Mouse (Mus musculus): ENCODE results near the gene Uggt1. TPM values are rescaled to one million over a fixed set of nuclear protein-coding genes. Genes with fewer than 3 reads are reported as not detected.

Uggt1 gene
- total RNA-seq, 2 experiments from 2014 or later = 94.4 to 118 TPM

GRCm38 (mm10) chr1:36118958-36119357 lies 125.6 kb downstream of the Uggt1 start:
- no peak for ATAC-seq (replicated peaks; ENCODE audit: poor library complexity)

- no peak; the same call in 1 of the 2 replicates for ATAC-seq (replicated peaks; ENCODE audit: poor library complexity)
Measured at GRCm38 (mm10) chr1:36118061-36118685, 126.3 kb downstream of the Uggt1 start.

- no peak for ATAC-seq (replicated peaks; ENCODE audit: poor library complexity)
Measured at GRCm38 (mm10) chr1:36116488-36116887, 128.0 kb downstream of the Uggt1 start.

- ATAC-seq (replicated peaks; ENCODE audit: poor library complexity) = no peak
Measured at GRCm38 (mm10) chr1:36114844-36115243, 129.7 kb downstream of the Uggt1 start.

- no peak; the same call in 1 of the 2 replicates for ATAC-seq (replicated peaks; ENCODE audit: poor library complexity)
Measured at GRCm38 (mm10) chr1:36113670-36114069, 130.8 kb downstream of the Uggt1 start.

GRCm38 (mm10) chr1:36112665-36113064 lies 131.9 kb downstream of the Uggt1 start:
- no peak for ATAC-seq (replicated peaks; ENCODE audit: poor library complexity)

- ATAC-seq (replicated peaks; ENCODE audit: poor library complexity) = no peak
Measured at GRCm38 (mm10) chr1:36109987-36110386, 134.5 kb downstream of the Uggt1 start.

GRCm38 (mm10) chr1:36105917-36106706 lies 138.4 kb downstream of the Uggt1 start:
- no peak for ATAC-seq (replicated peaks; ENCODE audit: poor library complexity)

GRCm38 (mm10) chr1:36100371-36100770 lies 144.1 kb downstream of the Uggt1 start:
- ATAC-seq (replicated peaks; ENCODE audit: poor library complexity) = no peak

GRCm38 (mm10) chr1:36098432-36098831 lies 146.1 kb downstream of the Uggt1 start:
- no peak for ATAC-seq (replicated peaks; ENCODE audit: poor library complexity)

GRCm38 (mm10) chr1:36095423-36096272 lies 148.9 kb downstream of the Uggt1 start:
- ATAC-seq (replicated peaks; ENCODE audit: poor library complexity) = peak; percentile 62

GRCm38 (mm10) chr1:36093741-36094140 lies 150.8 kb downstream of the Uggt1 start:
- ATAC-seq (replicated peaks; ENCODE audit: poor library complexity) = no peak

GRCm38 (mm10) chr1:36091246-36091645 lies 153.3 kb downstream of the Uggt1 start:
- peak; percentile 71 for ATAC-seq (replicated peaks; ENCODE audit: poor library complexity)

- peak; percentile 7 for ATAC-seq (replicated peaks; ENCODE audit: poor library complexity)
Measured at GRCm38 (mm10) chr1:36090722-36091110, 153.8 kb downstream of the Uggt1 start.

Other genes with a start within 250 kb of the Uggt1 start
- gene Hs6st1, start 176.3 kb downstream of the Uggt1 start, total RNA-seq (2015) = 12.6 and 17.7 TPM in 2 replicates
- gene Hs6st1, start 176.3 kb downstream of the Uggt1 start, total RNA-seq (2017) = 7.3 and 10.0 TPM in 2 replicates
- gene Neurl3, start 30.0 kb upstream of the Uggt1 start, total RNA-seq (2015) = 8.5 and 11.4 TPM in 2 replicates
- 14.4 and 15.9 TPM in 2 replicates for gene Neurl3, start 30.0 kb upstream of the Uggt1 start, total RNA-seq (2017)
- gene Arid5a, start 63.0 kb upstream of the Uggt1 start, total RNA-seq (2015) = 13.2 and 13.8 TPM in 2 replicates
- 24.9 and 29.5 TPM in 2 replicates for gene Arid5a, start 63.0 kb upstream of the Uggt1 start, total RNA-seq (2017)
- gene Kansl3, start 124.5 kb upstream of the Uggt1 start, total RNA-seq (2015) = 14.0 and 15.1 TPM in 2 replicates
- 31.7 and 46.5 TPM in 2 replicates for gene Kansl3, start 124.5 kb upstream of the Uggt1 start, total RNA-seq (2017)
- not detected in 2 replicates for gene Fer1l5, start 127.6 kb upstream of the Uggt1 start, total RNA-seq (2015)
- gene Fer1l5, start 127.6 kb upstream of the Uggt1 start, total RNA-seq (2017) = 0.04 and 0.30 TPM in 2 replicates
- 17.0 and 23.0 TPM in 2 replicates for gene Lman2l, start 200.6 kb upstream of the Uggt1 start, total RNA-seq (2015)
- 6.5 and 7.1 TPM in 2 replicates for gene Lman2l, start 200.6 kb upstream of the Uggt1 start, total RNA-seq (2017)
- 10.0 and 12.1 TPM in 2 replicates for gene Cnnm4, start 226.9 kb upstream of the Uggt1 start, total RNA-seq (2015)
- 7.0 and 8.4 TPM in 2 replicates for gene Cnnm4, start 226.9 kb upstream of the Uggt1 start, total RNA-seq (2017)